Mouse (Mus musculus): ENCODE results near the gene Pla1a. TPM values are rescaled to one million over a fixed set of nuclear protein-coding genes. Genes with fewer than 3 reads are reported as not detected.

Gene Pla1a
- polyA plus RNA-seq, 1 experiment from 2014 or later, result 61.5 TPM

GRCm38 (mm10) chr16:38358256-38358812 is 74.6 kb downstream of the Pla1a start:
- ATAC-seq, result no peak
- in situ Hi-C loops (cut with MboI; ENCODE audit: low pct_unique_long_range_greater_than_20kb), result no loop called here
- POLR2A ChIA-PET, result no interaction called here
- no peaks in the 10 kb centered on the region for H3K27me3 ChIP-seq
- CTCF ChIA-PET, result no interaction called here
- TF ChIP-seq CTCF (IDR thresholded peaks at IDR 0.05), result no peak
- DNase-seq (ENCODE audit: low read depth, low spot score), result no peak

- POLR2A ChIA-PET, result interaction anchor here (1.1 kb wide), 1 partner anchor 147 kb away, joined by 3 read pairs; no protein-coding TSS in a partner anchor
- in situ Hi-C loops (cut with MboI; ENCODE audit: low pct_unique_long_range_greater_than_20kb), result no loop called here
Observed at GRCm38 (mm10) chr16:38354185-38354913, 78.6 kb downstream of the Pla1a start.

GRCm38 (mm10) chr16:38353642-38354041 is 79.3 kb downstream of the Pla1a start:
- in situ Hi-C loops (cut with MboI; ENCODE audit: low pct_unique_long_range_greater_than_20kb), result no loop called here
- ChIA-PET POLR2A (interaction anchor here (1.1 kb wide), 1 partner anchor 148 kb away, joined by 3 read pairs; no protein-coding TSS in a partner anchor), CTCF (no interaction called here)
- no peak for DNase-seq (ENCODE audit: low read depth, low spot score)
- no peak for ATAC-seq
- TF ChIP-seq CTCF (IDR thresholded peaks at IDR 0.05), result no peak
- H3K27me3 ChIP-seq, result no peaks in the 10 kb centered on the region

More at GRCm38 (mm10) chr16:38354185-38354913, 78.6 kb downstream of the Pla1a start:
- H3K27me3 ChIP-seq, result no peaks in the 10 kb centered on the region
- no peak for TF ChIP-seq CTCF (IDR thresholded peaks at IDR 0.05)
- ATAC-seq (no peak), DNase-seq (ENCODE audit: low read depth, low spot score) (no peak)
- CTCF ChIA-PET, result no interaction called here

- CTCF ChIA-PET, result no interaction called here
- DNase-seq (ENCODE audit: low read depth, low spot score), result no peak
- ATAC-seq, result no peak
- no peaks in the 10 kb centered on the region for H3K27me3 ChIP-seq
- in situ Hi-C loops (cut with MboI; ENCODE audit: low pct_unique_long_range_greater_than_20kb), result no loop called here
- POLR2A ChIA-PET, result no interaction called here
- TF ChIP-seq CTCF (IDR thresholded peaks at IDR 0.05), result no peak
Observed at GRCm38 (mm10) chr16:38352851-38353250, 80.1 kb downstream of the Pla1a start.

- CTCF ChIA-PET, result no interaction called here
- no peak for TF ChIP-seq CTCF (IDR thresholded peaks at IDR 0.05)
- in situ Hi-C loops (cut with MboI; ENCODE audit: low pct_unique_long_range_greater_than_20kb), result no loop called here
- POLR2A ChIA-PET, result interaction anchor here (0.7 kb wide), 1 partner anchor 488 kb away, joined by 3 read pairs; no protein-coding TSS in a partner anchor
- ATAC-seq (no peak), DNase-seq (ENCODE audit: low read depth, low spot score) (no peak)
- no peaks in the 10 kb centered on the region for H3K27me3 ChIP-seq
Observed at GRCm38 (mm10) chr16:38352031-38352430, 80.9 kb downstream of the Pla1a start.

- no peaks in the 10 kb centered on the region for H3K27me3 ChIP-seq
- DNase-seq (ENCODE audit: low read depth, low spot score), result no peak
- ChIA-PET POLR2A (interaction anchor here (0.6 kb wide), 1 partner anchor 48 kb away, joined by 5 read pairs; no protein-coding TSS in a partner anchor), CTCF (interaction anchor here (1.3 kb wide), 1 partner anchor 11 kb away, joined by 3 read pairs; the partner anchor contains the start of gene Popdc2)
- no peak for TF ChIP-seq CTCF (IDR thresholded peaks at IDR 0.05)
- in situ Hi-C loops (cut with MboI; ENCODE audit: low pct_unique_long_range_greater_than_20kb), result no loop called here
- ATAC-seq, result no peak
Observed at GRCm38 (mm10) chr16:38350939-38351338, 82.0 kb downstream of the Pla1a start.

GRCm38 (mm10) chr16:38350361-38350855 is 82.5 kb downstream of the Pla1a start:
- DNase-seq (ENCODE audit: low read depth, low spot score) (no peak), ATAC-seq (no peak)
- TF ChIP-seq CTCF (IDR thresholded peaks at IDR 0.05), result no peak
- ChIA-PET CTCF (interaction anchor here (1.3 kb wide), 1 partner anchor 12 kb away, joined by 3 read pairs; the partner anchor contains the start of gene Popdc2), POLR2A (interaction anchor here (0.6 to 0.7 kb wide), 2 partner anchors 49 to 194 kb away, joined by 4 to 5 read pairs; no protein-coding TSS in a partner anchor)
- in situ Hi-C loops (cut with MboI; ENCODE audit: low pct_unique_long_range_greater_than_20kb), result no loop called here
- no peaks in the 10 kb centered on the region for H3K27me3 ChIP-seq

- CTCF ChIA-PET, result interaction anchor here (1.3 kb wide), 1 partner anchor 13 kb away, joined by 3 read pairs; the partner anchor contains the start of gene Popdc2
- in situ Hi-C loops (cut with MboI; ENCODE audit: low pct_unique_long_range_greater_than_20kb), result loop anchor here (5.0 kb wide), 2 partner anchors 102 to 157 kb away; partner anchors contain the start of gene Adprh
- ATAC-seq, result no peak
Observed at GRCm38 (mm10) chr16:38349881-38350280, 83.1 kb downstream of the Pla1a start.

GRCm38 (mm10) chr16:38348217-38348761 is 84.7 kb downstream of the Pla1a start:
- POLR2A ChIA-PET, result no interaction called here
- ATAC-seq, result no peak
- in situ Hi-C loops (cut with MboI; ENCODE audit: low pct_unique_long_range_greater_than_20kb), result loop anchor here (5.0 kb wide), 2 partner anchors 104 to 159 kb away; partner anchors contain the start of gene Adprh
- no peaks in the 10 kb centered on the region for H3K27me3 ChIP-seq
- no peak for DNase-seq (ENCODE audit: low read depth, low spot score)
- no peak for TF ChIP-seq CTCF (IDR thresholded peaks at IDR 0.05)
- CTCF ChIA-PET, result interaction anchor here (1.0 kb wide), 1 partner anchor 18 kb away, joined by 4 read pairs; no protein-coding TSS in a partner anchor

More at GRCm38 (mm10) chr16:38349881-38350280, 83.1 kb downstream of the Pla1a start:
- no peak for TF ChIP-seq CTCF (IDR thresholded peaks at IDR 0.05)
- POLR2A ChIA-PET, result interaction anchor here (0.7 kb wide), 2 partner anchors 133 to 195 kb away, joined by 4 to 6 read pairs; no protein-coding TSS in a partner anchor
- DNase-seq (ENCODE audit: low read depth, low spot score), result no peak
- H3K27me3 ChIP-seq, result no peaks in the 10 kb centered on the region

GRCm38 (mm10) chr16:38347588-38347987 is 85.4 kb downstream of the Pla1a start:
- H3K27me3 ChIP-seq, result no peaks in the 10 kb centered on the region
- TF ChIP-seq CTCF (IDR thresholded peaks at IDR 0.05), result no peak
- ChIA-PET CTCF (no interaction called here), POLR2A (no interaction called here)
- in situ Hi-C loops (cut with MboI; ENCODE audit: low pct_unique_long_range_greater_than_20kb), result loop anchor here (5.0 kb wide), 2 partner anchors 105 to 160 kb away; partner anchors contain the start of gene Adprh
- DNase-seq (ENCODE audit: low read depth, low spot score), result no peak
- ATAC-seq, result no peak

All from Patski (cell line).